Mouse (Mus musculus) intestine, embryonic 16.5 days (tissue): ENCODE results near the gene Hspg2. TPM values are rescaled to one million over a fixed set of nuclear protein-coding genes. Genes with fewer than 3 reads are reported as not detected.
A peak's percentile ranks its signal among the peaks of the same experiment; 100 is the strongest.

ENCODE experiments used
- ATAC-seq: fragments of 200-750 bp; cut with Nextera tagmentation; 2 replicates; pipeline ENCODE4 v1.8.0; 2017; ENCODE audit warnings: moderate TSS enrichment, moderate library complexity
- H3K27ac ChIP-seq: fragments of 300-500 bp; sonication (generic); 2 replicates; pipeline ENCODE4 v1.5.1; 2014; ENCODE audit warnings: mild to moderate bottlenecking, low read length
- H3K27me3 ChIP-seq: fragments of 300-500 bp; sonication (generic); replicated peaks from 2 replicates; pipeline ENCODE4 v1.6.1; 2014; ENCODE audit warnings: low read length, control low read depth, mixed read lengths; ENCODE audit not compliant: control insufficient read depth, insufficient read depth
- H3K36me3 ChIP-seq: fragments of 300-500 bp; sonication (generic); 2 replicates; pipeline ENCODE4 v1.6.1; 2014; ENCODE audit warnings: low read length, control low read depth; ENCODE audit not compliant: control insufficient read depth, insufficient read depth
- H3K4me1 ChIP-seq: fragments of 300-500 bp; sonication (generic); 2 replicates; pipeline ENCODE4 v1.6.1; 2014; ENCODE audit warnings: low read length, control low read depth, mixed read lengths; ENCODE audit not compliant: control insufficient read depth, insufficient read depth
- H3K4me2 ChIP-seq: fragments of 300-500 bp; sonication (generic); 2 replicates; pipeline ENCODE4 v1.6.1; 2014; ENCODE audit warnings: low read depth, low read length, control low read depth
- H3K4me3 ChIP-seq: fragments of 300-500 bp; sonication (generic); 2 replicates; pipeline ENCODE4 v1.5.1; 2014; ENCODE audit warnings: mild to moderate bottlenecking, low read length
- H3K9ac ChIP-seq: fragments of 300-500 bp; sonication (generic); 2 replicates; pipeline ENCODE4 v1.6.1; 2014; ENCODE audit warnings: low read depth, low read length
- H3K9me3 ChIP-seq: fragments of 300-500 bp; sonication (generic); 2 replicates; pipeline ENCODE4 v1.6.1; 2016; ENCODE audit warnings: low read length, control low read depth; ENCODE audit not compliant: control insufficient read depth
- WGBS: fragments of 180-500 bp; shearing (Covaris S2); extraction: QIAGEN DNeasy Blood & Tissue Kit; methylation state at CpG from one replicate; pipeline ENCODE4 v1.1.7; 2014; 5-methylcytosine and 5-hydroxymethylcytosine counted together
- polyA plus RNA-seq: library from polyadenylated mRNA; unstranded; fragments of >200 nt; fragmentation: Nextera tagmentation; extraction: Ambion mirVana; gene quantifications from 2 replicates; pipeline ENCODE4 v1.2.1, GENCODE M21; 2015

The Hspg2 gene
- polyA plus RNA-seq, 1 experiment from 2014 or later, result 24.5 TPM

- 3% methylated on average over 20 of the region's 20 CpGs for WGBS
- Histone ChIP-seq H3K9me3 (no peaks in the 10 kb centered on the region), H3K36me3 (no peaks in the 10 kb centered on the region), H3K4me2 (peak overlapping the region; percentile 73), H3K27me3 (no peaks in the 10 kb centered on the region), H3K27ac (peak overlapping the region; percentile 71), H3K4me3 (peak overlapping the region; percentile 76), H3K4me1 (peaks cover 52% of the 10 kb centered on the region), H3K9ac (peak overlapping the region; percentile 91)
- ATAC-seq, result peak; percentile 3; the same call in 1 of the 2 replicates
These were observed 694 bp downstream of the Hspg2 start for GRCm38 (mm10) chr4:137469081-137469844.

GRCm38 (mm10) chr4:137469845-137470692 lies 1.5 kb downstream of the Hspg2 start:
- Histone ChIP-seq H3K4me2 (peak overlapping the region; percentile 73), H3K4me1 (peaks cover 50% of the 10 kb centered on the region), H3K9me3 (no peaks in the 10 kb centered on the region), H3K27me3 (no peaks in the 10 kb centered on the region), H3K27ac (peak overlapping the region; percentile 71), H3K9ac (peak overlapping the region; percentile 91), H3K4me3 (peak overlapping the region; percentile 76), H3K36me3 (no peaks in the 10 kb centered on the region)
- WGBS, result 37% methylated on average over 15 of the region's 15 CpGs
- peak; percentile 0; the same call in 1 of the 2 replicates for ATAC-seq

- peaks cover 51% of the 10 kb centered on the region for H3K4me1 ChIP-seq
- no peak for ATAC-seq
- peak overlapping the region; percentile 53 for H3K9ac ChIP-seq
- peak overlapping the region; percentile 76 for H3K4me3 ChIP-seq
- H3K36me3 ChIP-seq, result no peaks in the 10 kb centered on the region
- no peaks in the 10 kb centered on the region for H3K9me3 ChIP-seq
- peak overlapping the region; percentile 70 for H3K27ac ChIP-seq
- 53% methylated on average over 9 of the region's 9 CpGs for WGBS
- peak overlapping the region; percentile 73 for H3K4me2 ChIP-seq
- H3K27me3 ChIP-seq, result no peaks in the 10 kb centered on the region
These were observed 2.2 kb downstream of the Hspg2 start for GRCm38 (mm10) chr4:137470701-137471317.

- Histone ChIP-seq H3K9ac (peak overlapping the region; percentile 53), H3K27ac (peak overlapping the region; percentile 70), H3K4me1 (peaks cover 57% of the 10 kb centered on the region), H3K4me3 (peak overlapping the region; percentile 76), H3K27me3 (no peaks in the 10 kb centered on the region), H3K9me3 (no peaks in the 10 kb centered on the region), H3K4me2 (peak overlapping the region; percentile 73), H3K36me3 (no peaks in the 10 kb centered on the region)
- WGBS, result 58% methylated on average over 8 of the region's 8 CpGs
- no peak for ATAC-seq
These were observed 2.8 kb downstream of the Hspg2 start for GRCm38 (mm10) chr4:137471326-137471725.

GRCm38 (mm10) chr4:137473240-137473639 lies 4.7 kb downstream of the Hspg2 start:
- no peaks in the 10 kb centered on the region for H3K36me3 ChIP-seq
- no peaks in the 10 kb centered on the region for H3K9me3 ChIP-seq
- H3K4me1 ChIP-seq, result peaks cover 72% of the 10 kb centered on the region
- WGBS, result 79% methylated on average over 8 of the region's 8 CpGs
- 0 out of 2 replicates have a peak overlapping the region, but pooled peaks have one; percentile 0 for H3K4me2 ChIP-seq
- no peak overlapping the region for H3K4me3 ChIP-seq
- H3K27ac ChIP-seq, result peak overlapping the region; percentile 55; the same call in 1 of the 2 replicates
- no peak for ATAC-seq
- H3K9ac ChIP-seq, result peak overlapping the region; percentile 53
- no peaks in the 10 kb centered on the region for H3K27me3 ChIP-seq

GRCm38 (mm10) chr4:137473701-137474388 lies 5.3 kb downstream of the Hspg2 start:
- Histone ChIP-seq H3K4me3 (peak overlapping the region; percentile 3; the same call in 1 of the 2 replicates), H3K9ac (peak overlapping the region; percentile 53), H3K9me3 (no peaks in the 10 kb centered on the region), H3K4me1 (peaks cover 77% of the 10 kb centered on the region), H3K27ac (peak overlapping the region; percentile 55), H3K4me2 (0 out of 2 replicates have a peak overlapping the region, but pooled peaks have one; percentile 24), H3K27me3 (no peaks in the 10 kb centered on the region), H3K36me3 (no peaks in the 10 kb centered on the region)
- 42% methylated on average over 18 of the region's 18 CpGs for WGBS
- no peak for ATAC-seq

- no peak overlapping the region for H3K9ac ChIP-seq
- H3K4me1 ChIP-seq, result peaks cover 81% of the 10 kb centered on the region
- H3K27me3 ChIP-seq, result no peaks in the 10 kb centered on the region
- no peaks in the 10 kb centered on the region for H3K9me3 ChIP-seq
- H3K4me2 ChIP-seq, result no peak overlapping the region
- 84% methylated on average over 7 of the region's 7 CpGs for WGBS
- H3K36me3 ChIP-seq, result no peaks in the 10 kb centered on the region
- no peak for ATAC-seq
- no peak overlapping the region for H3K27ac ChIP-seq
- H3K4me3 ChIP-seq, result no peak overlapping the region
These were observed 6.1 kb downstream of the Hspg2 start for GRCm38 (mm10) chr4:137474694-137475093.

GRCm38 (mm10) chr4:137475271-137476050 lies 6.9 kb downstream of the Hspg2 start:
- WGBS, result 73% methylated on average over 13 of the region's 13 CpGs
- no peaks in the 10 kb centered on the region for H3K9me3 ChIP-seq
- no peaks in the 10 kb centered on the region for H3K36me3 ChIP-seq
- H3K27ac ChIP-seq, result peak overlapping the region; percentile 81
- no peaks in the 10 kb centered on the region for H3K27me3 ChIP-seq
- H3K4me3 ChIP-seq, result no peak overlapping the region
- no peak for ATAC-seq
- no peak overlapping the region; the same call in 1 of the 2 replicates for H3K9ac ChIP-seq
- H3K4me2 ChIP-seq, result peak overlapping the region; percentile 56; the same call in 1 of the 2 replicates
- peaks cover 81% of the 10 kb centered on the region for H3K4me1 ChIP-seq
